Mouse (Mus musculus) hindbrain, embryonic 12.5 days (tissue): ENCODE data around the gene Mapk8ip3. TPM values are rescaled to one million over a fixed set of nuclear protein-coding genes. Genes with fewer than 3 reads are reported as not detected.

Source experiments
- ATAC-seq: fragments of 200-750 bp; cut with Nextera tagmentation; 2 replicates; pipeline ENCODE4 v1.8.0; 2017; ENCODE audit warnings: moderate TSS enrichment; ENCODE audit not compliant: low FRiP score
- H3K27ac ChIP-seq: fragments of 300-500 bp; sonication (generic); 2 replicates; pipeline ENCODE4 v1.5.1; 2016; ENCODE audit warnings: mild to moderate bottlenecking
- H3K27me3 ChIP-seq: fragments of 300-500 bp; sonication (generic); 2 replicates; pipeline ENCODE4 v1.6.1; 2016; ENCODE audit warnings: mild to moderate bottlenecking
- H3K36me3 ChIP-seq: fragments of 300-500 bp; sonication (generic); 2 replicates; pipeline ENCODE4 v1.6.1; 2016; ENCODE audit warnings: mild to moderate bottlenecking
- H3K4me1 ChIP-seq: fragments of 300-500 bp; sonication (generic); 2 replicates; pipeline ENCODE4 v1.6.1; 2016
- H3K4me2 ChIP-seq: fragments of 300-500 bp; sonication (generic); replicated peaks from 2 replicates; pipeline ENCODE4 v1.6.1; 2016; ENCODE audit warnings: mild to moderate bottlenecking
- H3K4me3 ChIP-seq: fragments of 300-500 bp; sonication (generic); 2 replicates; pipeline ENCODE4 v1.5.1; 2016; ENCODE audit warnings: mild to moderate bottlenecking
- H3K9ac ChIP-seq: fragments of 300-500 bp; sonication (generic); 2 replicates; pipeline ENCODE4 v1.6.1; 2016; ENCODE audit warnings: mild to moderate bottlenecking, moderate library complexity
- H3K9me3 ChIP-seq: fragments of 300-500 bp; sonication (generic); replicated peaks from 2 replicates; pipeline ENCODE4 v1.6.1; 2016; ENCODE audit warnings: mild to moderate bottlenecking
- WGBS: fragments of 180-500 bp; shearing (Covaris S2); methylation state at CpG from one replicate; pipeline ENCODE4 v1.1.7; 2016; 5-methylcytosine and 5-hydroxymethylcytosine counted together
- polyA plus RNA-seq: library from polyadenylated mRNA; unstranded; fragments of >200 nt; fragmentation: Nextera tagmentation; extraction: Ambion mirVana; gene quantifications from 2 replicates; pipeline ENCODE4 v1.2.1, GENCODE M21; 2016

Gene Mapk8ip3
- polyA plus RNA-seq, 1 experiment from 2014 or later: 84.7 TPM

GRCm38 (mm10) chr17:24877336-24878116 lies 59.3 kb downstream of the Mapk8ip3 start:
- H3K9ac ChIP-seq: 0 out of 2 replicates have a peak overlapping the region, but pooled peaks have one; percentile 27
- H3K36me3 ChIP-seq: peaks cover 5% of the 10 kb centered on the region; the same call in 1 of the 2 replicates
- WGBS: 55% methylated on average over 10 of the region's 10 CpGs
- no peak for ATAC-seq
- H3K27ac ChIP-seq: no peak overlapping the region
- no peaks in the 10 kb centered on the region for H3K9me3 ChIP-seq
- H3K4me3 ChIP-seq: no peak overlapping the region
- H3K4me2 ChIP-seq: no peak overlapping the region
- no peaks in the 10 kb centered on the region for H3K4me1 ChIP-seq
- H3K27me3 ChIP-seq: no peaks in the 10 kb centered on the region

GRCm38 (mm10) chr17:24874989-24875388 lies 61.8 kb downstream of the Mapk8ip3 start:
- Histone ChIP-seq H3K4me3 (no peak overlapping the region), H3K9me3 (no peaks in the 10 kb centered on the region), H3K27ac (no peak overlapping the region), H3K36me3 (no peaks in the 10 kb centered on the region), H3K27me3 (no peaks in the 10 kb centered on the region), H3K9ac (no peak overlapping the region), H3K4me1 (no peaks in the 10 kb centered on the region), H3K4me2 (no peak overlapping the region)
- WGBS: 88% methylated on average over 8 of the region's 8 CpGs
- no peak for ATAC-seq

GRCm38 (mm10) chr17:24874405-24874745 lies 62.4 kb downstream of the Mapk8ip3 start:
- WGBS: 67% methylated on average over 1 of the region's 1 CpGs
- Histone ChIP-seq H3K27me3 (no peaks in the 10 kb centered on the region), H3K4me2 (no peak overlapping the region), H3K4me3 (no peak overlapping the region), H3K27ac (no peak overlapping the region), H3K4me1 (no peaks in the 10 kb centered on the region), H3K9ac (no peak overlapping the region), H3K36me3 (no peaks in the 10 kb centered on the region), H3K9me3 (no peaks in the 10 kb centered on the region)
- no peak for ATAC-seq

- Histone ChIP-seq H3K4me1 (no peaks in the 10 kb centered on the region), H3K9me3 (no peaks in the 10 kb centered on the region), H3K9ac (no peak overlapping the region), H3K4me2 (no peak overlapping the region), H3K4me3 (no peak overlapping the region), H3K27me3 (no peaks in the 10 kb centered on the region), H3K36me3 (no peaks in the 10 kb centered on the region), H3K27ac (no peak overlapping the region)
- 53% methylated on average over 4 of the region's 4 CpGs for WGBS
- ATAC-seq: no peak
Measured at GRCm38 (mm10) chr17:24873695-24874404, 62.9 kb downstream of the Mapk8ip3 start.

- no peak overlapping the region for H3K4me2 ChIP-seq
- H3K4me1 ChIP-seq: no peaks in the 10 kb centered on the region
- no peak for ATAC-seq
- H3K9ac ChIP-seq: no peak overlapping the region
- H3K9me3 ChIP-seq: no peaks in the 10 kb centered on the region
- no peak overlapping the region for H3K27ac ChIP-seq
- H3K36me3 ChIP-seq: peaks cover 9% of the 10 kb centered on the region; the same call in 1 of the 2 replicates
- WGBS: 95% methylated on average over 10 of the region's 10 CpGs
- H3K4me3 ChIP-seq: no peak overlapping the region
- H3K27me3 ChIP-seq: no peaks in the 10 kb centered on the region
Measured at GRCm38 (mm10) chr17:24867914-24868313, 68.9 kb downstream of the Mapk8ip3 start.

- no peak for ATAC-seq
- Histone ChIP-seq H3K9ac (no peak within 1 kb of the TSS), H3K27ac (no peak within 1 kb of the TSS)
Measured at GRCm38 (mm10) chr17:24865776-24866175, 71.0 kb downstream of the Mapk8ip3 start, which contains the start of gene Igfals. Igfals (plus strand) TSS chr17:24865997.

GRCm38 (mm10) chr17:24861785-24862184 lies 75.0 kb downstream of the Mapk8ip3 start:
- no peak overlapping the region for H3K4me2 ChIP-seq
- H3K27ac ChIP-seq: no peak overlapping the region
- no peaks in the 10 kb centered on the region for H3K27me3 ChIP-seq
- no peaks in the 10 kb centered on the region for H3K9me3 ChIP-seq
- 88% methylated on average over 3 of the region's 3 CpGs for WGBS
- H3K4me3 ChIP-seq: no peak overlapping the region
- H3K4me1 ChIP-seq: no peaks in the 10 kb centered on the region
- ATAC-seq: no peak
- peaks cover 41% of the 10 kb centered on the region for H3K36me3 ChIP-seq
- H3K9ac ChIP-seq: no peak overlapping the region

More at GRCm38 (mm10) chr17:24865776-24866175, 71.0 kb downstream of the Mapk8ip3 start, which contains the start of gene Igfals:
- Histone ChIP-seq H3K9me3 (no peaks in the 10 kb centered on the region), H3K4me1 (no peaks in the 10 kb centered on the region), H3K27me3 (no peaks in the 10 kb centered on the region), H3K36me3 (peaks cover 22% of the 10 kb centered on the region), H3K4me3 (no peak within 1 kb of the TSS), H3K4me2 (no peak within 1 kb of the TSS)
- WGBS: 90% methylated on average over 8 of the region's 8 CpGs

- no peak overlapping the region for H3K9ac ChIP-seq
- no peak for ATAC-seq
- no peak overlapping the region for H3K4me3 ChIP-seq
- H3K27me3 ChIP-seq: no peaks in the 10 kb centered on the region
- no peak overlapping the region for H3K4me2 ChIP-seq
- H3K4me1 ChIP-seq: no peaks in the 10 kb centered on the region
- H3K36me3 ChIP-seq: peaks cover 44% of the 10 kb centered on the region
- WGBS: 86% methylated on average over 8 of the region's 8 CpGs
- no peaks in the 10 kb centered on the region for H3K9me3 ChIP-seq
- H3K27ac ChIP-seq: no peak overlapping the region
Measured at GRCm38 (mm10) chr17:24860076-24860475, 76.7 kb downstream of the Mapk8ip3 start.

- peaks cover 40% of the 10 kb centered on the region for H3K36me3 ChIP-seq
- WGBS: 91% methylated on average over 6 of the region's 6 CpGs
Measured at GRCm38 (mm10) chr17:24858967-24859366, 77.8 kb downstream of the Mapk8ip3 start.

GRCm38 (mm10) chr17:24857831-24858470 lies 78.8 kb downstream of the Mapk8ip3 start:
- H3K27me3 ChIP-seq: no peaks in the 10 kb centered on the region
- H3K9ac ChIP-seq: no peak overlapping the region
- H3K4me1 ChIP-seq: no peaks in the 10 kb centered on the region
- no peak for ATAC-seq
- H3K27ac ChIP-seq: no peak overlapping the region
- peaks cover 50% of the 10 kb centered on the region for H3K36me3 ChIP-seq
- no peak overlapping the region for H3K4me3 ChIP-seq
- H3K4me2 ChIP-seq: no peak overlapping the region
- WGBS: 79% methylated on average over 7 of the region's 8 CpGs
- no peaks in the 10 kb centered on the region for H3K9me3 ChIP-seq

More at GRCm38 (mm10) chr17:24858967-24859366, 77.8 kb downstream of the Mapk8ip3 start:
- Histone ChIP-seq H3K4me1 (no peaks in the 10 kb centered on the region), H3K9me3 (no peaks in the 10 kb centered on the region), H3K27ac (no peak overlapping the region), H3K27me3 (no peaks in the 10 kb centered on the region), H3K4me2 (no peak overlapping the region), H3K4me3 (no peak overlapping the region), H3K9ac (no peak overlapping the region)
- ATAC-seq: no peak

- H3K27ac ChIP-seq: no peak overlapping the region
- H3K4me2 ChIP-seq: no peak overlapping the region
- peaks cover 48% of the 10 kb centered on the region for H3K36me3 ChIP-seq
- H3K9me3 ChIP-seq: no peaks in the 10 kb centered on the region
- H3K4me1 ChIP-seq: no peaks in the 10 kb centered on the region; the same call in 1 of the 2 replicates
- no peak overlapping the region for H3K4me3 ChIP-seq
- H3K27me3 ChIP-seq: peaks cover 3% of the 10 kb centered on the region; the same call in 1 of the 2 replicates
- no peak for ATAC-seq
- WGBS: 90% methylated on average over 13 of the region's 13 CpGs
- no peak overlapping the region for H3K9ac ChIP-seq
Measured at GRCm38 (mm10) chr17:24856589-24856988, 80.2 kb downstream of the Mapk8ip3 start.

GRCm38 (mm10) chr17:24855838-24856464 lies 80.8 kb downstream of the Mapk8ip3 start:
- H3K4me1 ChIP-seq: peaks cover 4% of the 10 kb centered on the region
- no peak overlapping the region for H3K27ac ChIP-seq
- H3K4me2 ChIP-seq: no peak overlapping the region
- peaks cover 42% of the 10 kb centered on the region for H3K36me3 ChIP-seq
- 86% methylated on average over 3 of the region's 3 CpGs for WGBS
- H3K9me3 ChIP-seq: no peaks in the 10 kb centered on the region
- no peak for ATAC-seq
- no peak overlapping the region for H3K4me3 ChIP-seq
- H3K9ac ChIP-seq: no peak overlapping the region
- peaks cover 5% of the 10 kb centered on the region; the same call in 1 of the 2 replicates for H3K27me3 ChIP-seq
